Mouse (Mus musculus) left cerebral cortex, adult 2 months (tissue): ENCODE data around the gene Ptrhd1. TPM values are rescaled to one million over a fixed set of nuclear protein-coding genes. Genes with fewer than 3 reads are reported as not detected.
A peak's percentile ranks its signal among the peaks of the same experiment; 100 is the strongest.

ENCODE experiments used
- DNase-seq, 2 experiments: peaks; one replicate each; pipeline ENCODE4 v3.0.0; 2021 to 2022; ENCODE audit warnings: low spot score in 2 of 2, mixed read lengths in 1 of 2; ENCODE audit errors: extremely low spot score in 1 of 2
- H3K27ac ChIP-seq: fragments of 200-600 bp; 2 replicates; pipeline ENCODE4 v1.8.1; 2022
- H3K4me3 ChIP-seq: fragments of 200-600 bp; 2 replicates; pipeline ENCODE4 v1.8.1; 2022
- CTCF ChIP-seq: fragments of 200-600 bp; IDR thresholded peaks from 2 replicates; pipeline ENCODE4 v1.8.1; 2022; ENCODE audit warnings: antibody characterized with exemption, mild to moderate bottlenecking, moderate library complexity
- intact Hi-C: fragments of 180-260 bp; cut with DNase I; formaldehyde crosslinking; loops from one replicate; pipeline ENCODE4 v1.15.1; 2025
- total RNA-seq, 2 experiments: library from RNA; stranded (reverse); gene quantifications; 2 replicates each; pipeline ENCODE4 v1.2.3; 2021

Ptrhd1 gene
- total RNA-seq, 2 experiments from 2014 or later, result 8.2 to 8.7 TPM

- Histone ChIP-seq H3K4me3 (no peak overlapping the region), H3K27ac (no peak overlapping the region)
- intact Hi-C loops, result loop anchor here (5.0 kb wide), 1 partner anchor 228 kb away; the partner anchor contains the start of gene Ncoa1
- no peak for DNase-seq
- TF ChIP-seq CTCF, result no peak
Measured at GRCm38 (mm10) chr12:4249786-4250185, 16.0 kb downstream of the Ptrhd1 start.

GRCm38 (mm10) chr12:4252742-4253655 lies 19.2 kb downstream of the Ptrhd1 start:
- intact Hi-C loops, result loop anchor here (5.0 kb wide), 1 partner anchor 224 kb away; the partner anchor contains the start of gene Ncoa1
- peak overlapping the region; percentile 40; the same call in 1 of the 2 replicates for H3K27ac ChIP-seq
- no peak for TF ChIP-seq CTCF
- DNase-seq, result no peak
- no peak overlapping the region for H3K4me3 ChIP-seq

DNA sequence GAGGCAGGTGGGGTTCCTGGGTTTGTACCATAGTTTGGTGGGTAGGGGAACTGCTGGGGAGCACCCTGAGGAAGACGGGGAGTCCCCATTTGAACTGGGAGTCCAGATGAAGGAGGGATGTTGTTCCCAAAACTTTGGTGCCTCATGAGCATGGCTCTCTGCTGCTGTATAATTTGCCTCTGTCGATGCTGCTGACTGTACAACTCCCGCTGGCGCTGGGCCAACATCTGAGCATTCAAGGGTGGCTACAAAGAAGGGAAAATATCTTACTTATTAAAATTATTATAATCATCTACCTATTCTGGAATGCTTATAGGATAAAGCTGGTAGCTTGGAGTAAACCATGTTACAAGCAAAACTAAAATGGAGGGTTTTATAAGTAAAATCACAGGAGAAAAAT lies 33.9 kb downstream of the Ptrhd1 start:
- intact Hi-C loops, result loop anchor here (5.0 kb wide), 1 partner anchor 280 kb away; no protein-coding TSS in a partner anchor
- no peak for DNase-seq
- H3K27ac ChIP-seq, result no peak overlapping the region
- no peak for TF ChIP-seq CTCF
- no peak overlapping the region for H3K4me3 ChIP-seq

DNA sequence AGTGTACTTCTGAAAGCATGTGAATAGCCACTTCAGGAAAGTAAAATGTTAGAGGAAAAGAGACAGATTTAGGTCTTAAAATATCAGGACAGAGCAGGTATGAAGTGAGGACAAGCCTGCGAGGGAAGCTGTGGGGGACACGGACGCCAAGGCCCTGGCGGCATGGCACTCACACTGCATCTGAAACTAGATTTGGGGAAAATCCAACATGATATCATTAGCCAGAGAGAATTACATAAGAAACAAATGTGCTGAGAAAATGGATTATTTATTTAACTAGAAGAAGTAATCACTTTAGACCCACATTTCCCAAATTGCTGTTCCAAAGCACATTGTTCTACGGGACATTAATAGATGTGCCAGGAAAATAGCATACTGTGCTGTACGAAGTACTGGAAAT lies 37.3 kb downstream of the Ptrhd1 start:
- TF ChIP-seq CTCF, result peak; percentile 43
- intact Hi-C loops, result no loop called here
- H3K4me3 ChIP-seq, result no peak overlapping the region
- H3K27ac ChIP-seq, result peak overlapping the region; percentile 33; the same call in 1 of the 2 replicates
- no peak for DNase-seq

GRCm38 (mm10) chr12:4278978-4279755 lies 45.3 kb downstream of the Ptrhd1 start:
- intact Hi-C loops, result no loop called here
- no peak overlapping the region for H3K27ac ChIP-seq

GRCm38 (mm10) chr12:4279878-4280277 lies 46.1 kb downstream of the Ptrhd1 start:
- TF ChIP-seq CTCF, result no peak
- intact Hi-C loops, result no loop called here
- no peak for DNase-seq
- Histone ChIP-seq H3K27ac (no peak overlapping the region), H3K4me3 (no peak overlapping the region)

More at GRCm38 (mm10) chr12:4278978-4279755, 45.3 kb downstream of the Ptrhd1 start:
- no peak for DNase-seq
- TF ChIP-seq CTCF, result no peak
- H3K4me3 ChIP-seq, result no peak overlapping the region

DNA sequence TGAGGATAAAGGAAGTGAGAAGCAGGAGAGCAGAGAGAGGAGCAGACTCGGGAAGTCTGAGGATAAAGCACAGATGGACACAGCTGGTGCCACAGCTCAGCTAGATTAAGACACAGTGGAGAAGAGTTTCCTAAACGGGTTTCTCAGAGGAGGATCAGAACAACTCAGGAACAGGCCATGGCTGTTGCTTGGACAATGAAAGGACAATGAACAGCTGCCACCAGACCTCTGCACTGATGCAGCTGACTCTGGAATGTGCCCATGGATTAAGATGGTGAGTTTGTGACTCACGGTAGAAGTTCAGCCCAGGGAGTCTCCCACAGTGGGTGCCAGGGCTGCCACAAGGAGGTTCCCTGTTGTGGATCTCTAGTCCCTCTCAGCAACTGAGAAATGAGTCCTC lies 51.4 kb downstream of the Ptrhd1 start:
- no peak for TF ChIP-seq CTCF
- DNase-seq, result no peak
- H3K27ac ChIP-seq, result no peak overlapping the region
- intact Hi-C loops, result no loop called here
- H3K4me3 ChIP-seq, result no peak overlapping the region

Other genes with a start within 250 kb of the Ptrhd1 start
- 100 to 1,000 TPM; 104 to 114 TPM for gene Efr3b, start 195.1 kb upstream of the Ptrhd1 start, total RNA-seq
- 10 to 100 TPM; 91.0 to 95.8 TPM for gene Dnajc27, start 151.4 kb upstream of the Ptrhd1 start, total RNA-seq
- gene Adcy3, start 100.9 kb upstream of the Ptrhd1 start, total RNA-seq, result 10 to 100 TPM; 51.4 to 53.8 TPM
- gene Cenpo, start 267 bp downstream of the Ptrhd1 start, total RNA-seq, result 1 to 10 TPM; 4.9 to 5.1 TPM
- gene Ncoa1, start 243.2 kb downstream of the Ptrhd1 start, total RNA-seq, result 100 to 1,000 TPM; 109 to 115 TPM